Mouse (Mus musculus) CH12.LX (cell line): ENCODE measurements around the gene Cep97.

Source experiments
- CTCF ChIP-seq, 2 experiments: IDR thresholded peaks in 1 of 2; conservative IDR thresholded peaks in 1 of 2; 2 replicates each; pipeline ENCODE4 v1.5.1; 2011 to 2012; ENCODE audit warnings: low read depth in 2 of 2, low read length in 2 of 2, improper control_type of control experiment in 1 of 2, inconsistent platforms in 1 of 2, mild to moderate bottlenecking in 1 of 2, moderate library complexity in 1 of 2
- ETS1 ChIP-seq: conservative IDR thresholded peaks from 2 replicates; pipeline ENCODE4 v1.6.1; 2012; ENCODE audit warnings: low read depth, mild to moderate bottlenecking, inconsistent platforms, low read length, improper control_type of control experiment, moderate library complexity
- MAZ ChIP-seq: IDR thresholded peaks from 2 replicates; pipeline ENCODE4 v1.6.1; 2012; ENCODE audit warnings: low read depth, mild to moderate bottlenecking, inconsistent platforms, low read length, improper control_type of control experiment, moderate library complexity
- MYC ChIP-seq: IDR thresholded peaks from 2 replicates; pipeline ENCODE4 v1.6.1; 2011; ENCODE audit warnings: low read depth, mild to moderate bottlenecking, improper control_type of control experiment, low read length
- POLR2A ChIP-seq: IDR thresholded peaks from 2 replicates; pipeline ENCODE4 v1.6.1; 2011; ENCODE audit warnings: low read depth, mild to moderate bottlenecking, improper control_type of control experiment, low read length

DNA sequence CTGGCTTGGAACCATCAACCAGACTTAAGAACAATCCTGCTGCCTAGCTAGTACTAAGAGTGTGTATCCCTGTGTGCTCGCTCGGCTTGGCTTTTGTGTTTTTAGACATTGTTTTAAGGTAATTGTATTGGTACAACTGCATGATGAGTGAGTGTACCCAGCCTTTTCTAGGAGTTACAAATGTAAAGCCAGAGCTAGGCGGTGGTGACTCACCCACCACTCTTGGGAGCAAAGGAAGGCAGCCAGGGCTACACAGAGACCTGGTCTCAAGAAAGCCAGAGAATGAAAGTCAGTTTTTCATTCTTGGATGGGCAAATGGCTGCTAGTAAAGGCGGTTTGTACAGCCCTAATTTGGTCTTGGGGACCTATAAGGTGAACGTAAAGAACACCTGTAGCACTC lies 35.8 kb upstream of the Cep97 start:
- no peak for TF ChIP-seq POLR2A
- TF ChIP-seq MYC = no peak
- no peak for TF ChIP-seq ETS1
- TF ChIP-seq MAZ = no peak
- TF ChIP-seq CTCF (conservative IDR thresholded peaks at IDR 0.05 in 1 of 2, IDR thresholded peaks at IDR 0.05 in 1 of 2; ENCODE audit: low read depth in 2 of 2, low read length in 2 of 2) = no peak
